Mouse (Mus musculus) kidney, adult 2 months (tissue): ENCODE results near the gene Plxnb1.

Experiments
- CTCF ChIP-seq: fragments of 200-500 bp; conservative IDR thresholded peaks from 2 replicates; pipeline ENCODE4 v1.5.1; 2011; ENCODE audit warnings: low read depth, mild to moderate bottlenecking, control low read depth, low read length, moderate library complexity, mixed read lengths; ENCODE audit not compliant: insufficient read depth, insufficient read length
- POLR2A ChIP-seq: fragments of 200-500 bp; IDR thresholded peaks from one replicate; pipeline ENCODE4 v1.6.1; 2011; ENCODE audit warnings: low read depth, low read length, control low read depth

DNA sequence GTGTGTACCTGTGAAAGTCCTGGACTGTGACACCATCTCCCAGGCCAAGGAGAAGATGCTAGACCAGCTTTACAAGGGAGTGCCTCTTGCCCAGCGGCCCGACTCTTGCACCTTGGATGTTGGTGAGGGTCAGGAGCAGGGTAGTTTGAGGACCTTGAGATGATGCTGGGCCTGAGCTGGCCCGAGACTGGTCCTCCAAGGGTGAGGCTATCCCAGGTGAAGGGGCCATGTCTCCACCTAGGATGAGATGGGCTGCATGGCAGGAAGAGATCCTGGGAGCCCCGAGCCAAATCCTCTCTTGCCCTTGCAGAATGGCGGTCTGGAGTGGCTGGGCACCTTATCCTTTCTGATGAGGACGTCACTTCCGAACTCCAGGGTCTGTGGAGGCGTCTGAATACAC, 18.1 kb downstream of the Plxnb1 start:
- TF ChIP-seq POLR2A (no peak), CTCF (no peak)
